Mouse (Mus musculus): Measurements from ENCODE around the gene Clta.
"Not testable (repeated sequence)": the region's sequence is repeated elsewhere in the genome, so short reads cannot be mapped to it uniquely, and the experiment has no call there.

Gene Clta

DNA sequence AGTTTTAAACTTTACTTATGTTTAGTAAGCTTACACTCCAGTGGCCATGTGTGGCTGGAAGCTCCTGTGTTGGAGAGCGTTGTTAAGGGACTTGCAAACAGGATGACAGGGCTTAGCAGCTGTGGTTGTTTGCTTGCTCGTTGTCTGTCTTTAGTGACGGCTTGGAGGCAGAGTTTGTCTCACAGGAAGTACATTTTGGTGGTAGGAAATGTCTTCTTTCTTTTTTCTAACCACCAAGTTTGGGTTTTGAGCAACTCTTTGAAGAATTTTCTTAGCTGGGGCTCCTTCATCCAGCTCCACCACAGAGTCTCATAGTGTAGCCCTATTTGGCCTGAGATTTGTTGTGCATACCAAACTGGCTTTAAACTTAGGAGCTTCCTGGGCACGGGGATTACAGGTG, 18.1 kb downstream of the Clta start:
- no peak for ATAC-seq (ENCODE audit: insufficient number of reproducible peaks, low FRiP score, low TSS enrichment)

DNA sequence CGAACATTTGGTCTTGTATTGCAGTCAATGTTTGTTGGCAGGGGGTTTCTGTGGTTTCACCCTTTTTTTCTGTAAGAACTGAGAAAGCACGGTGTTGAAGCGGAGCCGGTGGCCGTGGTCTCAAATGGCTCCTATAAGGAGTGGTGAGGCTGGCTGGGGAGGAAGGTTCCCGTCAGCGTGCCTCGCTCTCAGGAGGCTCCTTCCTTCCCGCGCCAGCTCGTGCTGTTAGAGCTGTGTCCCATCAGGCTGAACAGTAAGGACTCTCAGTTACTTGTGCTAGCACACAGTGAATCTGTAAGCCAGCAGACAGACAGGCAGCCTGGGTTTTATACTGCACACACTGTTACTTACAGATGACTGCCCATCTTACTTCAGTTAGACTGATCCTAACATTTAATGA, 18.5 kb downstream of the Clta start:
- no peak for ATAC-seq (ENCODE audit: insufficient number of reproducible peaks, low FRiP score, low TSS enrichment)

DNA sequence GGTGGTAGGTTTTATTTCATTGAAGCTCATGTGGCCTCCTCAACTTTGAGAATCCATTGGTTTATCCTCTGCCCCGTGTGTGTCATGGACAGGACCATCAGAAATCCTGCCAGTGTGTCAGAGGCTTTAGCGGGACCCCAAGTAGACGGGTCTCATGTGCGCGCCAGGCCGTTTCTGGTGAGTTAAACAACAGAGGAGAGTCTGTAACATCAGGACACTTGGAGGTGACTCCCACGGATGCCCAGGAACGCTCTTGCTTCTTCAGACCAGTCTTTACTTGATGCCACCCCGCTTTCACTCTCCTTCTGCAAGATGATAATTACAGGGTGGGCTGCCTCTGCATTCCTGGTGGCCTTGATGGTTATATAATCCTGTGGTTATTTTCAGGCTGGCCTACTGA, 19.4 kb downstream of the Clta start:
- no peak for ATAC-seq (ENCODE audit: insufficient number of reproducible peaks, low FRiP score, low TSS enrichment)

DNA sequence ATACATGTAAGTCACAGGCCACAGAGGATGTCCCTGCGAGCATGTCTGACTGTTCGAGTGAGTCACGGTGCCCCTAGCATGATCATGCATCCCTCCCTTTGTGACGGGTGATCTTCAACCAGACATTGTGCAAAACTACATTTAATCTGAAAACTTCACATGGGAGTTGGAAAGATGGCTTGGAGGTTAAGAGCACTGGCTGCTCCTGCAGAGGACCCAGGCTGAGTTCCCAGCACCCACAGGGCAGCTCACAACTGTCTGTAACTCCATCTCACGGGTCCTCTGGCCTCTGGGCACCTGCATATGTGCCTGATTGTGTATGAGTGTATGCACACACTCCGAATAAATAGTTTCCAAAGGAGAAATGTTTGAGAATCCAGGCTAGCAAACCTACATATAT, 20.0 kb downstream of the Clta start:
- no peak for ATAC-seq (ENCODE audit: insufficient number of reproducible peaks, low FRiP score, low TSS enrichment)

DNA sequence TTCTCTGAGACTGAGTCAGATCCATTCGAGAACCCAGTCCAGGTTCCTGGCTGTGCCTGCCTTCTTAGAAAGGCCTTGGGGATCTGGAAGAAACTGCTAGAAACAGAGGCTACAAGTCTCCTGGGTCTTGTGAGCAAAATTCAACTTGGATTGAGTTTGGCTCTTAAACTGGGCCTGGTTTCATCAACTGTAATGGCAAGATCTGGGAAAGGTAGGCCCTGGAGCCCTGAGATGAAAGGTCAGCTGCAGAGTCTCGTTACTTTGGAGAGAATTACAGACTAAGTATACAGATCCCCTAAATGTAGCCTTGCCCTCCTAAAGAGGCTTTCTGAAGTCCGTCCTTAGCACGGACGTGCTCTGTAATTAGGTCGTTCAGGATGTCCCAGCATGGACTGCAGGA, 21.3 kb downstream of the Clta start:
- no peak for ATAC-seq (ENCODE audit: insufficient number of reproducible peaks, low FRiP score, low TSS enrichment)

- no peak for ATAC-seq (ENCODE audit: insufficient number of reproducible peaks, low FRiP score, low TSS enrichment)
Measured at GRCm38 (mm10) chr4:44028303-44029135, 24.3 kb downstream of the Clta start.

GRCm38 (mm10) chr4:44029661-44030066, 25.4 kb downstream of the Clta start:
- ATAC-seq (ENCODE audit: insufficient number of reproducible peaks, low FRiP score, low TSS enrichment) = no peak

DNA sequence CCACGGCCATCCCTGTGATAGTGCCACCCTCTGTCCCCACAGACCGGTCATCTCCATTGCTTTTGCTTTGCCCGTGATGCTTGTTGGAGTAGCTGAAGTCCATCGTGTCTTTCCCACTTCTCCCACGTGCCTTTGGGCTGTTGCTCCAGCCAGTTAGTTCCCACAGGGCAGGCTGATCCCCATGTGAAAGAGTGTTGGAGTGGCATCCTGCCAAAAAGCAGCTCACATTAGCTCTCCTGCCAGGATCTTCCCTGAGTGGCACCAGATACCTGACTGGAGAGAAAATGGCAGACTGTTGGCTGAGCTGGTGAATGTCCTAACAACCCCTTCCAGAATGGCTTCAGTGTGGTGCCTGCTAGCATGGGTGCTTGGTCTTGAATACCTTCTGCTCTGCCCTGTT, 27.3 kb downstream of the Clta start:
- ATAC-seq (ENCODE audit: insufficient number of reproducible peaks, low FRiP score, low TSS enrichment) = no peak

GRCm38 (mm10) chr4:44036455-44036854, 32.2 kb downstream of the Clta start:
- no peak for ATAC-seq (ENCODE audit: insufficient number of reproducible peaks, low FRiP score, low TSS enrichment)

- no peak for ATAC-seq (ENCODE audit: insufficient number of reproducible peaks, low FRiP score, low TSS enrichment)
Measured at GRCm38 (mm10) chr4:44040802-44041201, 36.5 kb downstream of the Clta start.

- no peak for ATAC-seq (ENCODE audit: insufficient number of reproducible peaks, low FRiP score, low TSS enrichment)
Measured at GRCm38 (mm10) chr4:44042429-44042828, 38.2 kb downstream of the Clta start.

GRCm38 (mm10) chr4:44043182-44043581, 38.9 kb downstream of the Clta start:
- ATAC-seq (ENCODE audit: insufficient number of reproducible peaks, low FRiP score, low TSS enrichment) = not testable (repeated sequence)

GRCm38 (mm10) chr4:44044685-44045356, 40.6 kb downstream of the Clta start:
- ATAC-seq (ENCODE audit: insufficient number of reproducible peaks, low FRiP score, low TSS enrichment) = no peak

DNA sequence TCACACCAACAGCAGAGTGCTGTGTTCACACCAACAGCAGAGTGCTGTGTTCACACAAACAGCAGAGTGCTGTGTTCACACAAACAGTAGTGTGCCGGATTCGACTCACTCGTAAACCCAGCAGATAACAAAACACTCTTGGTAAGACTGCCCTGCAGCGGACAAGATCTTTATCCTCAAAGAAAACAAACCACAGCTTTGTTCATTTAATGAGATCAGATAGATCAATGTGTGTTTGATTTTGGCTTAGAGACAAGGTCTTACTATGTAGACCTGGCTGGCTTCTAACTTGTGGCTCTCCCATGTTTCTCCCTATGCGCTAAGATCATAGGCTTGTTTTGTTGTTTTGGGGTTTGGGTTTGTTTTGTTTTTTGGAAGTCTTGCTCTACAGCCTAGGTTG, 41.8 kb downstream of the Clta start:
- no peak for ATAC-seq (ENCODE audit: insufficient number of reproducible peaks, low FRiP score, low TSS enrichment)

DNA sequence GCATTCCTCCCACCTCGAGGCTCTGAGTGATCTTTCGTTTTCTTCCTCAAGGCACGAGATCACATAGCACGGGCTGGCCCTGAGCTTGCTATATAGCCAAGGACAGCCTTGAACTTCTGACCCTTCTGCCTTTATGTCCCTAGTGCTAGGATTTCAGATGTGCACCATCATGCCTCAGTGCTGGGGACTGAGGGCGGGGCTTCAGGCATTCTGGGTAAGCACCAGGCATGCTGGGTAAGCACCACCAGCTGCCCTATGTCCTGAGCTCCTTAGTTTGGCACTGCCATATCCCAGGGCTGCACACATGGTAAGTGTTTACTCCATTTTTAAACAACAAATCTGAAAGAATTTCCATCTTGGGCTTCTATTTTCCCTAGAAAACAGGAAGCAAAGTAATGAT, 45.6 kb downstream of the Clta start:
- ATAC-seq (ENCODE audit: insufficient number of reproducible peaks, low FRiP score, low TSS enrichment) = no peak

DNA sequence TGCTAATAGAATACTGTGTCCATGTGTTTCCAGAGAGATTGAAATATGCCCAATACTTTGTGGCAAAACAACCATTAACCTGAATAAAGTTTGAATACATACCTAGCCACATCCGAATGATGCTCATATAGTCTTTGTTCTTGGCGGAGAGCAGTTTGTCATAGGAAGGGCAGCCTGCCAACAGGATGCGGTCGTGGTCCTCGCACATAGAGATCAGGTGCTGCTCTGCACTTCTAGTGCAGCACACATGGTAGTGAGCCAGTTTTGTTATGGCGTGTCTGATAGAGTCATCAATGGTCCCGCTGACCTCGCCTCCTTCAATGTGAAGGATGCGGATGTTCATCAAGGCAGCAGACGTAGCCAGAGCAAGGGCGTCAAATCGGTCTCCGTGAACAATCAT, 55.4 kb downstream of the Clta start:
- ATAC-seq (ENCODE audit: insufficient number of reproducible peaks, low FRiP score, low TSS enrichment) = no peak

- ATAC-seq (ENCODE audit: insufficient number of reproducible peaks, low FRiP score, low TSS enrichment) = no peak
Measured at GRCm38 (mm10) chr4:44062062-44062461, 57.8 kb downstream of the Clta start.

DNA sequence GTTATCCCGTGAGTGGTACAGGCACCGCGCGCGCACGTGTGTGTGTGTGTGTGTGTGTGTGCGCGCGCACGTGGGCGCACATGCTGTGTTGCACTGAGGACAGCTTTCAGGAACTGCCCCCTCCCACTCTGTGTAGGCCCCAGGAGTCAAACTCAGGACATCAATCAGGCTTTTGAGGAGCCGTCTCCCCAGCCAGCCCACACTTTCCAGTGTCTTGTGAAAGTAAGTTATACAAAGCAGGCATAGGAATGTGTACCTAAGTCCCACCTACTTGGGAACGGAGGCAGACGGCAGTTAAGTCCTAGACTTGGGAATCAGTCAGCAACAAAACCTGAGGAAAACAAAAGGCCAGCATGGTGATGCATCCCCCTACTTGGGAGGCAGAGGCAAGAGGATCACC, 58.6 kb downstream of the Clta start:
- no peak for ATAC-seq (ENCODE audit: insufficient number of reproducible peaks, low FRiP score, low TSS enrichment)

GRCm38 (mm10) chr4:44065355-44066025, 61.2 kb downstream of the Clta start:
- peak; percentile 83 for ATAC-seq (ENCODE audit: insufficient number of reproducible peaks, low FRiP score, low TSS enrichment)

DNA sequence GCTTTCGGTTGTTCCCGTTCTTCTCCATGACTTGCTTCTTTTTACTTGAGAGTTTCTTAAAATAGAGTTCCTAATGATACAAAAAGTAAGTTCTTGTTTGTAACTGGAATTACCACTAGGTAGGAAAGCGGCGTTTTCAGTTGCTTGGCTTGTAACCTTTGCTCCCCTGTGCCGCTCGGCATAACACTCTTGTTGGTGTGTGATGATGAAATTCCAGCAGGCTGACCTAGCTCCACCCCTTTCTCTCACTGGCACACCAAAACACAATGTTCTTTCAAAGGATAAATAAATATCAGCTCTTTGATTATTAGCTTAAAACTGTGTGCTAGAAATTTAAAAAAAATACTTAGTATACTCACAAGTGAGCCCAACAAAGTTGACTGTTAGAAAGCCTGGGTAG, 62.6 kb downstream of the Clta start:
- ATAC-seq (ENCODE audit: insufficient number of reproducible peaks, low FRiP score, low TSS enrichment) = no peak

GRCm38 (mm10) chr4:44068736-44069135, 64.5 kb downstream of the Clta start:
- no peak for ATAC-seq (ENCODE audit: insufficient number of reproducible peaks, low FRiP score, low TSS enrichment)

Data from cerebellum, adult (tissue).